Mouse (Mus musculus) adrenal gland, postnatal 25 days (tissue): ENCODE data around the gene Gm3526. TPM values are rescaled to one million over a fixed set of nuclear protein-coding genes. Genes with fewer than 3 reads are reported as not detected.
"Not testable (repeated sequence)": the region's sequence is repeated elsewhere in the genome, so short reads cannot be mapped to it uniquely, and the experiment has no call there.

Experiments used
- DNase-seq: peaks from one replicate; pipeline ENCODE4 v3.0.0; 2021; ENCODE audit warnings: mixed read lengths
- long read RNA-seq: library from polyadenylated mRNA; stranded (forward); transcript quantifications from one replicate; pipeline ENCODE4 v2.0.0, GENCODE M21; 2021
- total RNA-seq: library from RNA; stranded (reverse); gene quantifications from 2 replicates; pipeline ENCODE4 v1.2.3, GENCODE M21; 2021

Gm3526 gene
- total RNA-seq = not detected in 2 replicates
- long read RNA-seq = 0 reads

DNA sequence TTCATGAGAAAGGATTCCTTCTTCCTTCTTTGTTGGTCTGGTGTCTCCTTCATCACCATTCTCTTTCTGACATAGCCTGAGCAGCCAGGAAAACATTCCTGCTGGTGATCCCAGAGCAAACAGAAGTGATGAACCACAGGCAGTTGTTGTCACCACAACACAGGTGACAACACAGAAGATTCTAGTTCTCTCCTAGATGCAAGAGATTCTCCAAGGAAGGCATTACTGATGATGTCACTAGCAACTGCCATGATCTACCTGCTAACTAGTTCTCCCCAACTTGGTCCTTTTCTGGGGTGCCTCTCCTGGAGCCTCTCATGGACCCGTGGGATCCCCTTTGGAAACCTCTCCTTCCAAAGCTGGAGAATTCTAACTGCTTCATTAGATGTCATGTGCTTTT is at the start of gene Gm3526:
Gene Gm3526 (minus strand): TSS at position 101 of the 400 bp plus-strand sequence.
- not testable (repeated sequence) for DNase-seq

Other genes with a start within 250 kb of the Gm3526 start
- gene Gm3298, start 244.7 kb downstream of the Gm3526 start, total RNA-seq = not detected in 2 replicates
- not detected in 2 replicates for gene 4930555G01Rik, start 210.0 kb downstream of the Gm3526 start, total RNA-seq
- not detected in 2 replicates for gene Gm8281, start 189.5 kb downstream of the Gm3526 start, total RNA-seq
- gene Gm8279, start 129.1 kb downstream of the Gm3526 start, total RNA-seq = not detected in 2 replicates
- gene Gm3317, start 96.0 kb downstream of the Gm3526 start, total RNA-seq = not detected in 2 replicates
- not detected in 2 replicates for gene Gm8271, start 74.8 kb downstream of the Gm3526 start, total RNA-seq
- gene Gm3542, start 74.3 kb upstream of the Gm3526 start, total RNA-seq = not detected in 2 replicates
- not detected in 2 replicates for gene Gm3500, start 128.5 kb upstream of the Gm3526 start, total RNA-seq
- 0.73 TPM in 1 of 2 replicates, not detected in the other for gene Gm3194, start 194.9 kb upstream of the Gm3526 start, total RNA-seq
- gene Gm8246, start 217.2 kb upstream of the Gm3526 start, total RNA-seq = not detected in 2 replicates
- not detected in 2 replicates for gene Gm3187, start 223.6 kb upstream of the Gm3526 start, total RNA-seq
- 0.58 TPM in 1 of 2 replicates, not detected in the other for gene Gm3488, start 241.1 kb upstream of the Gm3526 start, total RNA-seq